In the genomic region with DNA sequence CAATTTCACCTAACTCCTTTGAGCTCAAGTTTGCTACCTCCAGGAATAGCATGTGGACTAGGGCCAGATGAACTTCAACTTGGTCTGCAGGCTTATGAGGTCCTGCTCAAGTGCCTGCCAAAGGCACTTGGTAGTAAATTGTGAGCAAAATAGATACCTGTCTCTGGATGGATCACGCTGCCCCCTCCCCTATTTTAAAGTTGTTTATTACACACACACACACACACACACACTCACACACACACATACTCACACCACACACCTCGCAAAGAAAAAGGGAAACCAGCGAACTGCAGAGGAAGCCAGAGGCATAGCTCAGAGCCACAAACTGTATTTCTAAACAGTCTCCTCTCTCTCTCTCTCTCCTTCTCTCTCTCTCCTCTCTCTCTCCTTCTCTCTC, we compare ENCODE assay signal across 8 mouse cellular contexts. TPM values are rescaled to one million over a fixed set of nuclear protein-coding genes. Genes with fewer than 3 reads are reported as not detected.
DNase-seq lines count a peak whose midpoint lies in the region; ATAC-seq lines count a peak whose summit lies in the region.

No protein-coding gene starts in this region.

- H3K36me3 ChIP-seq in lung, embryonic 16.5 days (ENCODE audit: control insufficient read depth, insufficient read depth, low read length) = no peaks in the 10 kb centered on the region
- H3K36me3 ChIP-seq in embryonic facial prominence, embryonic 10.5 days (replicated peaks) = no peaks in the 10 kb centered on the region
- H3K36me3 ChIP-seq in hindbrain, embryonic 13.5 days = no peaks in the 10 kb centered on the region
- no peaks in the 10 kb centered on the region for H3K36me3 ChIP-seq in macrophage (ENCODE audit: inconsistent target)

- peak overlapping the region; percentile 84 for H3K4me3 ChIP-seq in lung, embryonic 16.5 days (ENCODE audit: low read length)
- H3K4me3 ChIP-seq in embryonic facial prominence, embryonic 10.5 days = peak overlapping the region; percentile 85; the same call in 1 of the 2 replicates
- H3K4me3 ChIP-seq in hindbrain, embryonic 13.5 days = peak overlapping the region; percentile 65; the same call in 1 of the 2 replicates
- H3K4me3 ChIP-seq in macrophage (ENCODE audit: inconsistent target) = peak overlapping the region; percentile 83

- peaks cover 37% of the 10 kb centered on the region for H3K4me1 ChIP-seq in lung, embryonic 16.5 days (replicated peaks; ENCODE audit: control insufficient read depth, insufficient read depth, low read length)
- peaks cover 65% of the 10 kb centered on the region for H3K4me1 ChIP-seq in embryonic facial prominence, embryonic 10.5 days
- H3K4me1 ChIP-seq in hindbrain, embryonic 13.5 days (replicated peaks) = peaks cover 54% of the 10 kb centered on the region

- no peak for DNase-seq in lung, postnatal 10 days
- DNase-seq in embryonic facial prominence, embryonic 10.5 days (ENCODE audit: low spot score) = no peak
- no peak for DNase-seq in right cerebral cortex, postnatal 10 days (ENCODE audit: low spot score in 2 of 2)
- DNase-seq in gastrocnemius, postnatal 14 days = no peak

- ATAC-seq in lung, embryonic 16.5 days (ENCODE audit: low read depth) = no peak
- ATAC-seq in hindbrain, embryonic 13.5 days (ENCODE audit: low FRiP score) = no peak
- no peak for ATAC-seq in granulocyte monocyte progenitor cell, adult 5-6 weeks (replicated peaks; ENCODE audit: poor library complexity, severe bottlenecking)

- intact Hi-C loops in gastrocnemius, postnatal 14 days (cut with DNase I; ENCODE audit: low total_unique reads) = no loop called here

- peak overlapping the region; percentile 88; the same call in 1 of the 2 replicates for H3K9ac ChIP-seq in lung, embryonic 16.5 days (ENCODE audit: low read length)
- H3K9ac ChIP-seq in hindbrain, embryonic 13.5 days = 0 out of 2 replicates have a peak overlapping the region, but pooled peaks have one; percentile 87

- H3K9me3 ChIP-seq in lung, embryonic 16.5 days (ENCODE audit: control insufficient read depth, low read length) = no peaks in the 10 kb centered on the region
- no peaks in the 10 kb centered on the region for H3K9me3 ChIP-seq in embryonic facial prominence, embryonic 10.5 days
- no peaks in the 10 kb centered on the region for H3K9me3 ChIP-seq in hindbrain, embryonic 13.5 days

- peak overlapping the region; percentile 96 for H3K4me2 ChIP-seq in lung, embryonic 16.5 days (ENCODE audit: low read depth, low read length)
- peak overlapping the region; percentile 96 for H3K4me2 ChIP-seq in hindbrain, embryonic 13.5 days

- H3K27me3 ChIP-seq in lung, embryonic 16.5 days (ENCODE audit: control insufficient read depth, insufficient read depth, low read depth, low read length) = peaks cover 5% of the 10 kb centered on the region
- H3K27me3 ChIP-seq in embryonic facial prominence, embryonic 10.5 days (replicated peaks; ENCODE audit: low read depth, poor library complexity, severe bottlenecking) = peaks cover 66% of the 10 kb centered on the region
- peaks cover 46% of the 10 kb centered on the region for H3K27me3 ChIP-seq in hindbrain, embryonic 13.5 days

- WGBS in lung, embryonic 16.5 days = 11% methylated on average over 3 of the region's 3 CpGs
- 3% methylated on average over 3 of the region's 3 CpGs for WGBS in embryonic facial prominence, embryonic 10.5 days
- WGBS in hindbrain, embryonic 13.5 days = 8% methylated on average over 3 of the region's 3 CpGs
- 0% methylated on average over 1 of the region's 3 CpGs for WGBS in macrophage (ENCODE audit: missing documents)

- H3K79me2 ChIP-seq in macrophage (ENCODE audit: inconsistent target) = peaks cover 51% of the 10 kb centered on the region

- H3K27ac ChIP-seq in lung, embryonic 16.5 days (ENCODE audit: low read length) = no peak overlapping the region
- H3K27ac ChIP-seq in embryonic facial prominence, embryonic 10.5 days (replicated peaks) = no peak overlapping the region
- H3K27ac ChIP-seq in hindbrain, embryonic 13.5 days = no peak overlapping the region
- peak overlapping the region; percentile 84 for H3K27ac ChIP-seq in macrophage

RNA-seq across cellular contexts. Expression of a gene that starts 2.1 kb away (rescaled TPM):
- not detected in 2 replicates for polyA plus RNA-seq in lung, embryonic 16.5 days (2015; fragmentation: Nextera tagmentation; extraction: Ambion mirVana)
- polyA plus RNA-seq in embryonic facial prominence, embryonic 10.5 days (2016; fragmentation: Nextera tagmentation; extraction: Ambion mirVana) = not detected in 2 replicates
- polyA plus RNA-seq in hindbrain, embryonic 13.5 days (2015; fragmentation: Nextera tagmentation; extraction: Ambion mirVana) = not detected in 2 replicates
- total RNA-seq in macrophage (2018; cell fraction: chromatin; rRNA removed) = not detected
- not detected for total RNA-seq in macrophage (2018; cell fraction: cytosol; rRNA removed)
- total RNA-seq in macrophage (2018; cell fraction: nucleus; rRNA removed) = not detected
- not detected in 3 replicates for polyA plus RNA-seq in macrophage (2018)
- not detected in 2 replicates for total RNA-seq in granulocyte monocyte progenitor cell, adult 5-6 weeks (2014; fragmentation: Nextera tagmentation)
- not detected in 2 replicates for total RNA-seq in granulocyte monocyte progenitor cell, adult 5-6 weeks (2017)
- not detected for total RNA-seq in gastrocnemius, postnatal 14 days (2021)

RNA-seq across cellular contexts. Expression of a gene that starts 2.5 kb away (rescaled TPM):
- 1.6 and 2.4 TPM in 2 replicates for polyA plus RNA-seq in lung, embryonic 16.5 days (2015; fragmentation: Nextera tagmentation; extraction: Ambion mirVana)
- 0.16 and 0.25 TPM in 2 replicates for polyA plus RNA-seq in embryonic facial prominence, embryonic 10.5 days (2016; fragmentation: Nextera tagmentation; extraction: Ambion mirVana)
- 0.22 and 0.32 TPM in 2 replicates for polyA plus RNA-seq in hindbrain, embryonic 13.5 days (2015; fragmentation: Nextera tagmentation; extraction: Ambion mirVana)
- 100 to 1,000 TPM in 6 of 26 experiments, 10 to 100 TPM in 20; 33.1 to 151 (median 74.7) TPM for total RNA-seq in macrophage (2018; cell fraction: chromatin; rRNA removed)
- 10 to 100 TPM; 21.2 to 66.1 (median 30.9) TPM for total RNA-seq in macrophage (2018; cell fraction: cytosol; rRNA removed)
- total RNA-seq in macrophage (2018; cell fraction: nucleus; rRNA removed) = 100 to 1,000 TPM in 8 of 26 experiments, 10 to 100 TPM in 18; 32.3 to 131 (median 80.4) TPM
- 17.7 to 34.4 TPM (median 23.6 TPM) in 3 replicates for polyA plus RNA-seq in macrophage (2018)
- total RNA-seq in granulocyte monocyte progenitor cell, adult 5-6 weeks (2014; fragmentation: Nextera tagmentation) = 4.4 and 5.7 TPM in 2 replicates
- 1.5 and 2.1 TPM in 2 replicates for total RNA-seq in granulocyte monocyte progenitor cell, adult 5-6 weeks (2017)
- 10 to 100 TPM; 26.0 to 49.8 TPM for total RNA-seq in gastrocnemius, postnatal 14 days (2021)

RNA-seq across cellular contexts. Expression of a gene that starts 54.0 kb away (rescaled TPM):
- not detected in 2 replicates for polyA plus RNA-seq in lung, embryonic 16.5 days (2015; fragmentation: Nextera tagmentation; extraction: Ambion mirVana)
- 0.10 TPM in 1 of 2 replicates, not detected in the other for polyA plus RNA-seq in embryonic facial prominence, embryonic 10.5 days (2016; fragmentation: Nextera tagmentation; extraction: Ambion mirVana)
- not detected in 2 replicates for polyA plus RNA-seq in hindbrain, embryonic 13.5 days (2015; fragmentation: Nextera tagmentation; extraction: Ambion mirVana)
- total RNA-seq in macrophage (2018; cell fraction: chromatin; rRNA removed) = not detected
- total RNA-seq in macrophage (2018; cell fraction: cytosol; rRNA removed) = not detected
- not detected for total RNA-seq in macrophage (2018; cell fraction: nucleus; rRNA removed)
- polyA plus RNA-seq in macrophage (2018) = not detected in 3 replicates
- total RNA-seq in granulocyte monocyte progenitor cell, adult 5-6 weeks (2014; fragmentation: Nextera tagmentation) = not detected in 2 replicates
- not detected in 2 replicates for total RNA-seq in granulocyte monocyte progenitor cell, adult 5-6 weeks (2017)
- total RNA-seq in gastrocnemius, postnatal 14 days (2021) = not detected
